Mouse (Mus musculus) cerebellum, postnatal 14 days (tissue): Measurements from ENCODE around the gene Mapt.
"Not testable (repeated sequence)": the region's sequence is repeated elsewhere in the genome, so short reads cannot be mapped to it uniquely, and the experiment has no call there.

Source experiments
- DNase-seq, 2 experiments: peaks; one replicate each; pipeline ENCODE4 v3.0.0; 2021; ENCODE audit warnings: mixed read lengths in 2 of 2

The Mapt gene

GRCm38 (mm10) chr11:104231041-104231911 is at the start of gene Mapt:
Gene Mapt (plus strand): TSS chr11:104231390.
- peak; percentile 96 to 97 for DNase-seq

- peak; percentile 32 to 59 for DNase-seq
Observed at GRCm38 (mm10) chr11:104182141-104182540, 49.0 kb upstream of the Mapt start.

GRCm38 (mm10) chr11:104186135-104186836 is 44.9 kb upstream of the Mapt start, which contains the start of gene Sppl2c:
Gene Sppl2c (plus strand): TSS chr11:104186327.
- peak in 1 of 2 experiments; percentile 36 for DNase-seq

- DNase-seq, result no peak
Observed at GRCm38 (mm10) chr11:104186837-104187150, 44.4 kb upstream of the Mapt start.

GRCm38 (mm10) chr11:104187766-104188165 is 43.4 kb upstream of the Mapt start:
- DNase-seq, result peak; percentile 27 to 51

- DNase-seq, result peak; percentile 91 to 93
Observed at GRCm38 (mm10) chr11:104190008-104190407, 41.2 kb upstream of the Mapt start.

- no peak for DNase-seq
Observed at GRCm38 (mm10) chr11:104195382-104195781, 35.8 kb upstream of the Mapt start.

- peak; percentile 98 to 99 for DNase-seq
Observed at GRCm38 (mm10) chr11:104195791-104196190, 35.4 kb upstream of the Mapt start.

- no peak for DNase-seq
Observed at GRCm38 (mm10) chr11:104197861-104198260, 33.3 kb upstream of the Mapt start.

- no peak for DNase-seq
Observed at GRCm38 (mm10) chr11:104203271-104203670, 27.9 kb upstream of the Mapt start.

GRCm38 (mm10) chr11:104206573-104206972 is 24.6 kb upstream of the Mapt start:
- no peak for DNase-seq

GRCm38 (mm10) chr11:104209041-104209440 is 22.1 kb upstream of the Mapt start:
- DNase-seq, result no peak

- no peak for DNase-seq
Observed at GRCm38 (mm10) chr11:104211251-104211650, 19.9 kb upstream of the Mapt start.

GRCm38 (mm10) chr11:104214128-104214527 is 17.1 kb upstream of the Mapt start:
- DNase-seq, result not testable (repeated sequence)

GRCm38 (mm10) chr11:104218075-104218474 is 13.1 kb upstream of the Mapt start:
- peak; percentile 42 to 45 for DNase-seq

- no peak for DNase-seq
Observed at GRCm38 (mm10) chr11:104220291-104220690, 10.9 kb upstream of the Mapt start.

- DNase-seq, result no peak
Observed at GRCm38 (mm10) chr11:104221751-104222150, 9.4 kb upstream of the Mapt start.

- DNase-seq, result no peak
Observed at GRCm38 (mm10) chr11:104223301-104223700, 7.9 kb upstream of the Mapt start.

- no peak for DNase-seq
Observed at GRCm38 (mm10) chr11:104229391-104229790, 1.8 kb upstream of the Mapt start.

- DNase-seq, result no peak
Observed at GRCm38 (mm10) chr11:104230066-104230778, 968 bp upstream of the Mapt start.

GRCm38 (mm10) chr11:104232141-104233061 is 1.2 kb downstream of the Mapt start:
- DNase-seq, result peak; percentile 82 to 85

GRCm38 (mm10) chr11:104233101-104233500 is 1.9 kb downstream of the Mapt start:
- DNase-seq, result no peak
